Mouse (Mus musculus): ENCODE data around the gene Sergef. TPM values are rescaled to one million over a fixed set of nuclear protein-coding genes. Genes with fewer than 3 reads are reported as not detected.

Gene Sergef
- total and polyA plus RNA-seq, 3 experiments, result 2.9 to 5.1 (median 3.6) TPM

- no peak for TF ChIP-seq POLR2A (IDR thresholded peaks at IDR 0.05; ENCODE audit: insufficient read depth, low read depth, low read length)
- no peak for TF ChIP-seq CTCF (IDR thresholded peaks at IDR 0.05)
- intact Hi-C loops (cut with DNase I), result no loop called here
- no peaks in the 10 kb centered on the region for H3K27me3 ChIP-seq (ENCODE audit: control insufficient read depth, insufficient read depth, low read length)
- no peaks in the 10 kb centered on the region; the same call in 1 of the 2 replicates for H3K4me1 ChIP-seq (ENCODE audit: control insufficient read depth, insufficient read depth, low read length)
- no peaks in the 10 kb centered on the region for H3K36me3 ChIP-seq (ENCODE audit: control insufficient read depth, insufficient read depth, low read length)
- WGBS, result 92% methylated on average over 3 of the region's 3 CpGs
- DNase-seq, result no peak
- no peaks in the 10 kb centered on the region for H3K79me2 ChIP-seq (replicated peaks; ENCODE audit: control insufficient read depth, insufficient read depth, low read length)
- H3K9ac ChIP-seq (ENCODE audit: low read depth, low read length), result no peak overlapping the region
- H3K27ac ChIP-seq, result no peak overlapping the region
- H3K4me3 ChIP-seq, result no peak overlapping the region
These were observed 97.5 kb downstream of the Sergef start for GRCm38 (mm10) chr7:46542117-46542516.

- intact Hi-C loops (cut with DNase I), result no loop called here
- no peak for DNase-seq
- no peaks in the 10 kb centered on the region for H3K4me1 ChIP-seq (ENCODE audit: control insufficient read depth, insufficient read depth, low read length)
- 54% methylated on average over 1 of the region's 1 CpGs for WGBS
- no peaks in the 10 kb centered on the region for H3K79me2 ChIP-seq (replicated peaks; ENCODE audit: control insufficient read depth, insufficient read depth, low read length)
- H3K27me3 ChIP-seq (ENCODE audit: control insufficient read depth, insufficient read depth, low read length), result no peaks in the 10 kb centered on the region
- H3K9ac ChIP-seq (ENCODE audit: low read depth, low read length), result no peak overlapping the region
- no peaks in the 10 kb centered on the region for H3K36me3 ChIP-seq (ENCODE audit: control insufficient read depth, insufficient read depth, low read length)
- no peak overlapping the region for H3K4me3 ChIP-seq
- TF ChIP-seq POLR2A (IDR thresholded peaks at IDR 0.05; ENCODE audit: insufficient read depth, low read depth, low read length) (no peak), CTCF (IDR thresholded peaks at IDR 0.05) (no peak), EP300 (IDR thresholded peaks at IDR 0.05; ENCODE audit: insufficient read depth, low read depth, low read length) (no peak)
- no peak overlapping the region for H3K27ac ChIP-seq
These were observed 99.0 kb downstream of the Sergef start for GRCm38 (mm10) chr7:46540616-46541015.

GRCm38 (mm10) chr7:46536456-46537097 lies 103.0 kb downstream of the Sergef start:
- Histone ChIP-seq H3K27me3 (ENCODE audit: control insufficient read depth, insufficient read depth, low read length) (no peaks in the 10 kb centered on the region), H3K36me3 (ENCODE audit: control insufficient read depth, insufficient read depth, low read length) (no peaks in the 10 kb centered on the region), H3K9ac (ENCODE audit: low read depth, low read length) (no peak overlapping the region), H3K79me2 (replicated peaks; ENCODE audit: control insufficient read depth, insufficient read depth, low read length) (no peaks in the 10 kb centered on the region), H3K4me3 (no peak overlapping the region), H3K4me1 (ENCODE audit: control insufficient read depth, insufficient read depth, low read length) (no peaks in the 10 kb centered on the region), H3K27ac (no peak overlapping the region)
- intact Hi-C loops (cut with DNase I), result no loop called here
- DNase-seq, result no peak
- TF ChIP-seq POLR2A (IDR thresholded peaks at IDR 0.05; ENCODE audit: insufficient read depth, low read depth, low read length), result no peak
- TF ChIP-seq EP300 (IDR thresholded peaks at IDR 0.05; ENCODE audit: insufficient read depth, low read depth, low read length), result no peak
- no peak for TF ChIP-seq CTCF (IDR thresholded peaks at IDR 0.05)
- 88% methylated on average over 9 of the region's 9 CpGs for WGBS

- H3K79me2 ChIP-seq (replicated peaks; ENCODE audit: control insufficient read depth, insufficient read depth, low read length), result no peaks in the 10 kb centered on the region
- no peaks in the 10 kb centered on the region for H3K27me3 ChIP-seq (ENCODE audit: control insufficient read depth, insufficient read depth, low read length)
- H3K27ac ChIP-seq, result no peak overlapping the region
- DNase-seq, result peak in 1 of 2 experiments; percentile 8
- no peak overlapping the region for H3K4me3 ChIP-seq
- H3K36me3 ChIP-seq (ENCODE audit: control insufficient read depth, insufficient read depth, low read length), result no peaks in the 10 kb centered on the region
- 27% methylated on average over 10 of the region's 10 CpGs for WGBS
- TF ChIP-seq POLR2A (IDR thresholded peaks at IDR 0.05; ENCODE audit: insufficient read depth, low read depth, low read length) (no peak), EP300 (IDR thresholded peaks at IDR 0.05; ENCODE audit: insufficient read depth, low read depth, low read length) (no peak), CTCF (IDR thresholded peaks at IDR 0.05) (peak; percentile 63)
- H3K9ac ChIP-seq (ENCODE audit: low read depth, low read length), result no peak overlapping the region
- intact Hi-C loops (cut with DNase I), result no loop called here
- H3K4me1 ChIP-seq (ENCODE audit: control insufficient read depth, insufficient read depth, low read length), result no peaks in the 10 kb centered on the region
These were observed 104.2 kb downstream of the Sergef start for GRCm38 (mm10) chr7:46535429-46535799.

- no peaks in the 10 kb centered on the region for H3K36me3 ChIP-seq (ENCODE audit: control insufficient read depth, insufficient read depth, low read length)
- TF ChIP-seq POLR2A (IDR thresholded peaks at IDR 0.05; ENCODE audit: insufficient read depth, low read depth, low read length), result no peak
- no peak for TF ChIP-seq EP300 (IDR thresholded peaks at IDR 0.05; ENCODE audit: insufficient read depth, low read depth, low read length)
- TF ChIP-seq CTCF (IDR thresholded peaks at IDR 0.05), result no peak
- no peaks in the 10 kb centered on the region for H3K4me1 ChIP-seq (ENCODE audit: control insufficient read depth, insufficient read depth, low read length)
- no peaks in the 10 kb centered on the region for H3K79me2 ChIP-seq (replicated peaks; ENCODE audit: control insufficient read depth, insufficient read depth, low read length)
- H3K4me3 ChIP-seq, result no peak overlapping the region
- intact Hi-C loops (cut with DNase I), result no loop called here
- no peaks in the 10 kb centered on the region for H3K27me3 ChIP-seq (ENCODE audit: control insufficient read depth, insufficient read depth, low read length)
- WGBS, result 86% methylated on average over 11 of the region's 11 CpGs
- H3K27ac ChIP-seq, result no peak overlapping the region
- no peak for DNase-seq
- no peak overlapping the region for H3K9ac ChIP-seq (ENCODE audit: low read depth, low read length)
These were observed 104.7 kb downstream of the Sergef start for GRCm38 (mm10) chr7:46534767-46535428.

- 86% methylated on average over 11 of the region's 11 CpGs for WGBS
- H3K27ac ChIP-seq, result no peak overlapping the region
- no peak overlapping the region for H3K4me3 ChIP-seq
- TF ChIP-seq CTCF (IDR thresholded peaks at IDR 0.05) (peak; percentile 28), EP300 (IDR thresholded peaks at IDR 0.05; ENCODE audit: insufficient read depth, low read depth, low read length) (no peak)
- H3K9ac ChIP-seq (ENCODE audit: low read depth, low read length), result no peak overlapping the region
- H3K79me2 ChIP-seq (replicated peaks; ENCODE audit: control insufficient read depth, insufficient read depth, low read length), result no peaks in the 10 kb centered on the region
- H3K27me3 ChIP-seq (ENCODE audit: control insufficient read depth, insufficient read depth, low read length), result no peaks in the 10 kb centered on the region
- no peak for DNase-seq
- intact Hi-C loops (cut with DNase I), result no loop called here
- no peaks in the 10 kb centered on the region for H3K4me1 ChIP-seq (ENCODE audit: control insufficient read depth, insufficient read depth, low read length)
- no peaks in the 10 kb centered on the region for H3K36me3 ChIP-seq (ENCODE audit: control insufficient read depth, insufficient read depth, low read length)
These were observed 106.1 kb downstream of the Sergef start for GRCm38 (mm10) chr7:46533518-46533917.
